Mouse (Mus musculus): Measurements from ENCODE around the gene Apc2.
"Not testable (repeated sequence)": the region's sequence is repeated elsewhere in the genome, so short reads cannot be mapped to it uniquely, and the experiment has no call there.

Gene Apc2

DNA sequence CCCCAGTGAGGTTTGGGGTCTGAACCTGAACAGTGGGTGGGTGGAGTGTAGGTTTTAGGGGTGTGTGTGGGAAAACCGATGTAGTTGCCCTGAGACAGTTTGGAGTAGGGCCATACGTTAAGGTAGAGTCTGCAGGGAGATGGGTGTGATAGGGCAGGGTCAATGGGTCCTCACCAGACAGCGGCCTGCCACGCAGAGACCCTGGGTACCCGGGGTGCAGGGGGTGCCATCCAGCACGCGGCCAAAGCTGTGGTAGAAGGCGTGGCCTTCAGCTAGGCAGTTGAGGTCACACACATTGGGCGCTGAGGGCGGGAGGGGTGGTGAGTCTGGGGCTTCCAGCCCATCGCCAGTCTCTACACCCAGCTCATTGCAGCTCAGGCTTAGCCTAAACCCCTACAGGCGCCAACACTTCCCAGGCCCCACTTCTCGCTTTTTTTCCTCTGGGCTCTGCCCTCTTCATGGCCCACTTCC, 47.7 kb downstream of the Apc2 start:
- DNase-seq (ENCODE audit: low spot score) = no peak

DNA sequence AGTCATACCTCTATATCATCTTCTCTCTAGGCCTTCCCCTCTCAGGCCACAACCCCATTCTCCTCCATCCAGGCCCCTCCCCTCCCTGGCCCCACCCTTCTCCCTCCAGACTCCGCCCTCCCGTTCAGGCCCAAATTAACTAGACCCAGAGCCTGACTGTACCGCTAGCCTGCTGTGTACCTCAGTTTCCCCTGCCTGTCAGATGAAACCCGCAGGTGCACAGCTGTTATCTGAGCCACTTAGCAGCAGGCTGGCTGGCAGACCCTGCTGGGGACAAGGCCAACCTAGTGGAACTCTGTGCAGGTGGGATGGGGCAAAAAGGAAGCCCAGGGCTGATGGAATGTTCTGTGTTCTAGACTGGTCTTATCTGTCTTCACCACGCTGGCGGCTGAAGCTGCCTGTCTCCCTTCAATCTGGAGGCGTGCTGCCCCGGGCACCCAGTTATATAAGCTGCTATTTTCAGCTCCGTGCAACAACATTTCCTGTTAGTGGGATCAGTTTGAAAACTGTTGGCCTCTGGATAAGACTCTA, 48.4 kb downstream of the Apc2 start:
- DNase-seq (ENCODE audit: low spot score) = no peak

DNA sequence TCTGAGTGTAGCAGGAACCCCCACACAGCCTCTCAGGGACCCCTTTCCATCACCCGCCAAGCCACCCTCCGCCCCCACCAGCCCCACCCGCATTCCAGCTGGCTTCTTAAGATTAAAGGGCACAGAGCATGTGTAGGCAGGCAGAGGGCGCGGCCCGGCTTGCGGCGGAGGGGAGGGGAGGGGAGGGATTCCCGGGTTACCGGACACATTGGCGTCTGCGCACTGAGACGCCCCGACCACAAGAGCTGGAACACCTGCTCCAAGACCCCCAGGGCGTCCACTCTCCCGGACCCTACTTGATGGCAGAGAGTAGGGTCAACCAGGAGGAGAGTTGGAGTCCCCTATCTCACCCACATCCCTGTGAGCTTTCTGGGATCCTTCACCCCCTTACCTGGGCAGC, 49.3 kb downstream of the Apc2 start:
- DNase-seq (ENCODE audit: low spot score) = no peak

DNA sequence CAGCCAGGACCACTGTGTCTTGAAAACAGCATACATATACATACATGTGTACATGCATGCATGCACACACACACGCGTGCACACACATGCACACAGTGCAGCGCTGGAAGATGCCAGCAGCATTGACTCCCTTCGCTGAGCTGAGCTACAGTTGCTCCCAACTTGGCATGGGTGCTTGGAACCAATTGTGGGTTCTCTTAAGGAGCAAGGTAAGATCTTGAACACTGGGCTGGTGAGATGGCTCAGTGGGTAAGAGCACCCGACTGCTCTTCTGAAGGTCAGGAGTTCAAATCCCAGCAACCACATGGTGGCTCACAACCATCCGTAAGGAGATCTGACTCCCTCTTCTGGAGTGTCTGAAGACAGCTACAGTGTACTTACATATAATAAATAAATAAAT, 50.2 kb downstream of the Apc2 start:
- not testable (repeated sequence) for DNase-seq (ENCODE audit: low spot score)

DNA sequence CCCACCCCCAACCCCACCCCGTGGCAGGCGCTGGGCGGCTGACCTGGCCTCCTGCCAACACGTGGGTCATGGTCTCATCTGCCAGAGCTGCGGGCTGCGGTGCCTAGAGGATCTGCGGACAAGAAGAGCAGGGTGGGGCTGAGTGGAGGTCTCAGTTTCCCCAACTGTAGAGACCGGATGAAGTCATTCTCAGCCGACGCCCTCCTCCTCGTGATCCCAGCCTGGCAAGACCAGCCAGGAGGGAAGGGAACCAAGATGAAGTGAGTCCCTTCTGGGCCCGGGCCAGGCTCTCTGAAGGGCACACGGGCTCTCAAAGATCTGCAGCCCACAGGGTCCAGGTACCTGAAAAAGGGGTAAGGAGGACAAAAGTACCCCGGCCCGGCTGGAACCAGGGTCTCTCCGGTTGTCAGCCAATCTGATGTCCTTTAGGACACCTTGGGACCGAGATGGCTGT, 51.8 kb downstream of the Apc2 start:
- no peak for DNase-seq (ENCODE audit: low spot score)

DNA sequence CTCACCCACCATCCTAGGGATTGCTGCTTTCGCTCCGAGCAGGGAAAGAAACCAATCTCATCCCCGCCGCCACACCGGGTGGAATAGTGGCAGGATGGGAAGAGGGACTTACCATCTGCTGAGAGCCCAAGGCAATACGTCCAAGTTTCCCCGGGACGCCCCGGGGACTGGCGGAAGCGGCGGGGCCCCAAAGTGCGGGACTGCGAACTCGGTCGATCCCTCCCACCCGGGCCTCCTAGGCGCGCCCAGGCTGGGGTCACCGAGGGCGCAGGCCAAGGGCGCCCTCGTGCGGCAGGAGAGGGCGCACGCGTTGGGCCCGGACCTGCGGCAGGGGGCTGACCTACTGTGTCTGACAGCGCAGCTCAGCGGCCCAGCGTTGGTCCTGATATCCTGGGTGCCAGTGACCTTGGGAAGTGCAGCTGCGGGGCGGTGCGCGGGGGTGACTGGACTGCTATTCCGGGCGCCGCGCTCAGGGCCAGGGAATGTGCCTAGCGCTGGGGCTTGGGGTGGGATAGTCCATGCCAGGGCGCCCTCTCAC, 52.5 kb downstream of the Apc2 start, which contains the start of gene Adamtsl5:
Adamtsl5 (minus strand) TSS at position 169 of the 538 bp plus-strand sequence.
- DNase-seq (ENCODE audit: low spot score) = peak; percentile 81

DNA sequence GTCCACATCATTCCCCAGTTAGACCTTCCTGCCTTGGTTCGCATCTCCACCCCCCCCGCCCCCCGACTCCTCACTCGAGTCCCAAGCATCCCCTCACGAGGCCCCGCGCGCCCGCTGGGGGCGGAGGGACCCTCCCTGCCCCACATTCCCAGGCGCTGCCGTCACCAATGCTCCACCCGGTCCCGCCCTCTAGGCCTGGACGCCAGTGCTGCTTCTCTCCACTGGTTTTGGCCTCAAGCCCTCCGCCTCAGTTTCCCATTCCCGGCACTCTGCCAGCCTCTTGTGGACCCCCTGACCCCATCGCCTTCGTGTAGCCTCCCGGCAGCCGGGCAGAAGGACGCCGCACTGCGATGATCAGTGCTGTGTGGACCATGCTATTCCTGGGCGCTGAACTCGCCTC, 53.2 kb downstream of the Apc2 start:
- DNase-seq (ENCODE audit: low spot score) = no peak

DNA sequence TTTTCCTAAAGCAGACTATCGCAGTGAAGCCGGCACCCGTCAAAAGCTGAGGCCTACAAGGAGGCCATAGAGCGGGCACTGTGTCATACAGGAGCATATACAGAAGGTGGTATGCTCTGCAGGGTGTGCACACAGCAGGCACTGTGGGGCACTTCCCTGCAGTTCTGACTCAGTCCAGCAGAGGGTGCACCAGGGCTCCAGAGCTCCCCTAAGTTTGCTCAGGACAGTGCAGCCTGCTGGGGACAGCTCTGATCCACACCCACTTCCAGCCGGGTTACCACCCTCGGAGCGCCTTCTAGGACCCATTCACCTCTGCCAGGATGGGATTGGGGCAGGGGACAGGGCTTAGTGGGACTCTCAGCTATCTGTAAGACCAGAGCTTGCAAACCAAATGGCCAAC, 54.5 kb downstream of the Apc2 start:
- peak; percentile 92 for DNase-seq (ENCODE audit: low spot score)

DNA sequence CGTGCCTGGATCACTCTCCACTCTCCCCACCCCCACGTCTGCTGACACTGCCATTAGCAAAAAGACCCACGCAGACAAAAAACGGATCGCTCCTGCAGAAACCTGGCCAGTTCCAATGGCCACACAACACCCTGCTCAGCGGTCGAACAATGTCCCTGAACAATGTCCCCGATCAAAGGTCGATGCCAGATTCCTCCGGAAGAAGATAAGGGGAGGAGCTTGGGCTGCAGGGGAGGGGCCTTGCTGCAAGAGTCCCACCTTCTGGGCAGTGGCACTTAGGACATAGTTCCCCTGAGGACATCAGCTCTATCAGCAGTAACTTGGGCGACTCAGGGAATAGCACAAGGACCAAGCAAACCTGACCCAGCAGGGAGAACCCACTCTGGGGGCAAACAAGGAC, 56.1 kb downstream of the Apc2 start:
- no peak for DNase-seq (ENCODE audit: low spot score)

DNA sequence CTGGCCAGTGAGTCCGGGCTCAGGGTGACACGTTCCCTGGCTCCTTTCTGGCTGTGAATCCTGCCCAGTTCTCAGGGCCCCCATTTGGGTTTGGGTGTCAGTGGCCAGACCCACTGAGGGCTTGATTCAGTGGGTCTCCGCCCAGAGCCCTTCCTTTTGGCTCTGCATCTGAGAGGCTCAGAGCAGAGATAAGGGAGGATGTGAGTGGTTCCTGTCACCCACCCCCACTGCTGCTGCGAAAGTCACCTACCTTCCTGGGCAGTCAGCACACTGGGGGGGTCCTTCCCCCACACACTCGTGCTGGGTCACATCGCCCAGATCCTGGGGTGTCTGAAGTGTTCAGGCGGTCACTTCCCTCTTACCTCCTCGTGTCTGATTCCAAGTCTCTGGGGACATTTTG, 57.0 kb downstream of the Apc2 start:
- no peak for DNase-seq (ENCODE audit: low spot score)

DNA sequence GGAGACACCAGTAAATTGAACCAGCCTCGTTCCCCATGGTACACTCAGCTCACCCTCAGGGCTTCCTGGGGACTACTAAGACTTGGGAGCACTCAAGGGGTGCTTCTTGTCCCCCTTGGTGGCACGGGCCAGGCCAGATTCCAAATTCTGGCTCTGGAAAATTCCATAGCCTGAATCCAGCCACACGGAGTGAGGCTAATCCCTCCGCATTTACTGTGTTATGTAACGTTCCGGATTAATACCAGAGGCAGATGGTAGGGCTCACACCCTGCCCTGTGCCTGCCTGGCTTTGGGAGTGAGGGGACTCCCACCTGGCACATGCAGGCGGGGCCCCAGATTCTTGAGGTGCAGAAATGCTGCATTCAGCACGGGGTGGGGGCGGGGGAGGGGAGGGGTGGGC, 59.7 kb downstream of the Apc2 start:
- DNase-seq (ENCODE audit: low spot score) = no peak

DNA sequence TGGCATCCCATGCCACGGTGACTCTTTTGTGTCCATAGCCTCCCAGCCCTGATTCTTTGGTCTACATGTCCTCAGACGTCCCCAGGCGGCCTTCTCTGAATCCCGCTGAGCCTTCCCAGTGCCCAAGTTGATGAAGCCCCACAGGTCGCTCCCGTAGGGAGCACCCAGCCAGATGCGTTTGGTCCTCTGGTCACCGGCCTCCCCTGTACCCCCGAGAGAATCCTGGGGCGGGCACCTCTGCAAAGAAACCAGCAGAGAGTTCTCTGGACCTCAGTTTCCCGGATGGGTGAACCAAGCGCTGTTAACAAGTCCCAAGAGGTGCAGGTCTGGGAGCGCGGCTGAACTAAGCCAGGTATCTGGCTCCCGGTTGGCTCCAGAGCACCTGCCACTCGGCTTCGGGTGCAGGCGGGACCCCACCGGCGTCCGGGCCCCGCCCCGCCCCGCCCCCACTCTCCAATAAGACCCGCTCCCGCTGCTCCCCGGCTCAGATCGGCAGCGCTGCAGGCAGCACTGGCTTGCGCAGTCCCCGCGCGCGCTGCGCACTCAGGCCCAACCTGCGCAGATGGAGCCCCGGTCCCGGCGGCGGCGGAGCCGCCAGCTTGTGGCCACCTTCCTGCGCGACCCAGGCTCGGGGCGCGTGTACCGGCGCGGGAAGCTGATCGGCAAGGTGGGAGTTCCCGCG, 60.4 kb downstream of the Apc2 start, which contains the start of gene Plk5:
Plk5 (plus strand) TSS at position 459 of the 682 bp plus-strand sequence.
- DNase-seq (ENCODE audit: low spot score) = no peak

DNA sequence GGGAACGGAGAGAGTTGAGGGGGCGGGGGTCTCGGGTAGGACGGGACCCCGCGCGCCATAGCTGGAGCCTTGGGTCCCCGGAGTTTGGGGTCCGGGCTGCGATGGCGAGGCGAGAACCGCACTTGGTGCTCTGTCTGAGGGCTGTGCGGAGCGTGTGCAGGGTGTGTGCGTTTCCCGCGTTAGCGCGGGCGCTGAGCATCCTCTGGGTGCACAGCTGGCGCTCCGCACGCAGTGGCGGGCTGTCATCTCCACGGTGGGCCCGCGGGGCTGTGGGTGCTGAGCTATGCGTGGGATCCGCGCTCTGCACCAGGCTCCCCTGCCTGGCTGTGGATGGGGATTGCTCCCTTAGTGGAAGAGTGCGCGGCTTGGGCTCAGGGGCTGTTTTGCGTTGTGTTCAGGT, 61.0 kb downstream of the Apc2 start:
- DNase-seq (ENCODE audit: low spot score) = no peak

DNA sequence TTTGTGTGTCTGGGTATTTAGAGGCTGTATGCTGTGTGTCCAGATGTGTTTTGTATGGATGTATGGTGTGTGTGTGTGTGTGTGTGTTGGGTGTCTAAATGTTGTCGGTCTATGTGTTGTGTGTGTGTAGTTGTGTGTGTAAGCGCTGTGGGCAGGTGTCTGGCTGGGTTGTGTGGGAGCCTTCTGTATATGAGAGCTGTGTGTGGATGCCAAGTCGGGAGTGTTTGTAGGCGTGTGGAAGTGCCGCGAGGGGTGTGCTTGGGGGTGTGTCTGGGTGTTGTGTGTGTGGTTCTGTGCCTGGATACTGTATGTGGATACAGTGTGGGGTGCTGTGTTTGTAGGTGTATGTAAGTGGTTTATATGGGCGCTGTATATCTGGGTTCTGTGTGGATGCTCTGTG, 61.6 kb downstream of the Apc2 start:
- no peak for DNase-seq (ENCODE audit: low spot score)

DNA sequence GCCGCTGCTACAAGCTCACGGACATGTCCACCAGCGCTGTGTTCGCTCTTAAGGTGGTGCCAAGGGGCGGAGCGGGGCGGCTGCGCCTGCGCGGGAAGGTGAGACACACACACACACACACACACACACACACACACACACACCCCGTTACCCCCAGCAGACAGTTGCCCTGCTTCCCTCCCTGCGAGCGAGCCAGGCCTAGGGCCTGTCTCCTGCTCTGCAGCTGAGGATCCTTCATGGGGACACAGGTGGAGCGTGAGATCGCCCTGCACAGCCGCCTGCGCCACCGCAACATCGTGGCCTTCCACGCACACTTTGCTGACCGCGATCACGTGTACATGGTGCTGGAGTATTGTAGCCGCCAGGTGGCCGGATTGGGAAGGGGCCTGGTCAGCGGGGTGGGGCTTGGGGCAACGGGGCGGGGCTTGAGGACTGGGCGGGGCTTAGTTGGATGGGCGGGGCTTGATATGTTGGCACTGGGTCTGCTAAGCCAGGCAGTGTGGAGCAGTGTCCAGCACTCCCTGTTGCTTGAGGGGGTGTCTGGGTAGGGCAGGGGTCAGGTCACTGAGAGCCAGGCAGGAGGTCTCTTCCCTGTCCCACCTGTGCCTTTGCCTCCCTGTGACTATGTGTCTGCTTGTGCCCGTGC, 62.3 kb downstream of the Apc2 start:
- no peak for DNase-seq (ENCODE audit: low spot score)

DNA sequence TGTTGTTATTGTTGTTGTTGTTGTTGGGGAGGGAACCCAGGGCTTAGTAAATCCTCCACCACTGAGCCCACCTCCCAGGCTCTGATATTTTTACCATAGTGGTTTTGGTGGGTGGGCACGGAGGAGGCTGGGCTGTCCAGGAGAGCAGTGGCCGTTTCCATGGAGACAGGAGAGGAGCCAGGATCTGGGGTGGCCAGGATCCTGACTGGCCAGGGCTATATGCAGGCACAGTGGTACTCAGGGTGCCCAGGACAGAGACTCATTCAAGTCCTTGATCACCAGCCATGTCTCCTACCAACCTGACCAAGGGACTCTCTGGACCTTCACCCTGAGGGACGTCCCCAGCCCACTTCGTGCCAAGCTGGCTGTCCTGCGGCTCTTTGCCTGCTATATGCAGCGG, 68.0 kb downstream of the Apc2 start:
- no peak for DNase-seq (ENCODE audit: low spot score)

DNA sequence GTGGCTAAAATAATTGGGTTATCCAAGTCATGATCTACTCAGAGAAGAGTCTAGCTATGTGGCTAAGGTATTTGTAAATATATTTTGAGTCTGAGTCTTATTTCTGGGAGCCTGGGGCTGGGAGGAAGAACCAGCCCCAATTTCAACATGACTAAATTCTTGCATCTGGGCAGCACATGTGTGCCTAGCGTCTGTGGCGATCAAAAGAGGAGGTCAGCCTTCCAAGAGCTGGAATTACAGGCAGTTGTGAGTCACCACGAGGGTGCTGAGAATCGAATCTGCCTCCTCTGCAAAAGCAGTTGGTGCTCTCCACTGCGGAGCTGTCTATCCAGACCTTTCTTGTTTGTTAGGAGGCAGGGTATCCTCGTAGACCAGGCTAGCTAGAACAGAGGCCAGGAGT, 70.0 kb downstream of the Apc2 start:
- DNase-seq (ENCODE audit: low spot score) = no peak

Measured in embryo, embryonic 10.5 days (tissue).